Mouse (Mus musculus): Measurements from ENCODE around the gene Bcan.

Gene Bcan

DNA sequence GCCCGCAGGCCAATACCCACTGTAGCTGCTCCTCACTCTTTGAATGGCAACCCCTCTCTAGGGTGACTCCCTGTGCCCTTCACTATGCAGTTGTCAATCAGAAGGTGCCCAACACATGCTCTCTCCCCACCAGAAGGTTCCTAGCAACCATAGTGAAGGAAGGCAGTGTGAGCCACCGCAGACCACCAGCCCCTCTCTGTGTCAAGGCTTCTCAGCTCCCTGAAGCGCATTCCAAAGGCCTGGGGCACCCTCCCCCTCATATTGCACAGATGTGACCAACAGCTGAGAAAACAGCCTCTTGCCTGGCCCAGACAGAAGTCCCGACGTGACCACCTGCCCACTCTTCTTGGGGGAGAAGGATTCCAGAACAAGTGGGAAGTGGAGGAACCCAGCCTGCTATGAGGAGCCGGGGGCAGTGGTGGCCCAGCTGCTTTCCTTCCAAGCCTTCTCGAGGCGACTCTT, 27.8 kb downstream of the Bcan start:
- DNase-seq (ENCODE audit: low read depth, low spot score): no peak

DNA sequence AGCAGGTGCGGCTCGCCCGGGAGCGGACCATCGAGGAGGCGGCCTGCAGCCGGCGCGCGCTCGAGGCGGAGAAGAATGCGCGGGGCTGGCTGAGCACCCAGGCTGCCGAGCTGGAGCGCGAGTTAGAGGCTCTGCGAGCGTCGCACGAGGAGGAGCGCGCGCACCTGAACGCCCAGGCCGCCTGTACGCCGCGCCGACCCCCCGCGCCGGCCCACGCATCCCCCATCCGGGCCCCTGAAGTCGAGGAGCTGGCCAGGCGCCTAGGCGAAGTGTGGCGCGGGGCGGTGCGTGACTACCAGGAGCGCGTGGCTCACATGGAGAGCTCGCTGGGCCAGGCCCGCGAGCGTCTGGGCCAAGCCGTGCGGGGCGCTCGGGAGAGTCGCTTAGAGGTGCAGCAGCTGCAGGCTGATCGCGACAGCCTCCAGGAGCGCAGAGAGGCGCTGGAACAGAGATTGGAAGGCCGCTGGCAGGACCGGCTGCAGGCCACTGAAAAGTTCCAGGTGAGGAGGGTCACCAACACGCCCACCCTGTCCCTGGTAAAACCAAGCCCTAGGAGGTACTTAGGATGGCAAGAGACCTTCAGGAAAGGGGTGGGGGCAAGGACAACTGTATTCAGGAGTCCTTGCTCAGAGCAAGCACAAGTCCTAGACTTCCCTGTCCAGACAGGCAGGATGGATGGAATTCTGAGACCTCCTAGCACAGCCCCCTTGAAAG, 28.4 kb downstream of the Bcan start:
- no peak for DNase-seq (ENCODE audit: low read depth, low spot score)

DNA sequence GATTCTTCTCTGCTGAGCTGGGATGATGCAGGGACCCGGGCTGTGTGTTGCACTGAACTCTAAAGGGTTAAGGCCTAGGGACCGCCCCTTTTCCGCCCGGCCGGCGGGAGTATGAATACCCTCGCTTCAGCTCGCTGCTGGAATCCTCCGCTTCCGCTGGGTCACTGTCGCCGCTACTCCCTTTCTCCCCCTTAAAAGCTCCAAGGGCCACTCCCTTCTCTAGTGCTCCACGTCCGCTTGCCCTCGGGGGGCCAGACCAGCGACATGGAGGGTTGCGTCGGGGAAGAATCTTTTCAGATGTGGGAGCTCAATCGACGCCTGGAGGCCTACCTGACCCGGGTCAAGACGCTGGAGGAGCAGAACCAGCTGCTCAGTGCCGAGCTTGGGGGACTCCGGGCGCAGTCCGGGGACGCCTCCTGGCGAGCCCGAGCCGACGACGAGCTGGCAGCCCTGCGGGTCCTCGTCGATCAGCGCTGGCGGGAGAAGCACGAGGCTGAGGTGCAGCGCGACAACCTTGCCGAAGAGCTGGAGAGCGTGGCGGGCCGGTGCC, 29.0 kb downstream of the Bcan start, which contains the start of gene Nes:
Gene Nes, plus strand, starts transcription at position 140 of the 550 bp plus-strand sequence.
- no peak for DNase-seq (ENCODE audit: low read depth, low spot score)

GRCm38 (mm10) chr3:87970184-87970938, 29.7 kb downstream of the Bcan start:
- DNase-seq (ENCODE audit: low read depth, low spot score): peak; percentile 69

- peak; percentile 78 for DNase-seq (ENCODE audit: low read depth, low spot score)
Measured at GRCm38 (mm10) chr3:87960586-87961191, 39.3 kb downstream of the Bcan start.

- DNase-seq (ENCODE audit: low read depth, low spot score): no peak
Measured at GRCm38 (mm10) chr3:87960191-87960585, 39.8 kb downstream of the Bcan start.

DNA sequence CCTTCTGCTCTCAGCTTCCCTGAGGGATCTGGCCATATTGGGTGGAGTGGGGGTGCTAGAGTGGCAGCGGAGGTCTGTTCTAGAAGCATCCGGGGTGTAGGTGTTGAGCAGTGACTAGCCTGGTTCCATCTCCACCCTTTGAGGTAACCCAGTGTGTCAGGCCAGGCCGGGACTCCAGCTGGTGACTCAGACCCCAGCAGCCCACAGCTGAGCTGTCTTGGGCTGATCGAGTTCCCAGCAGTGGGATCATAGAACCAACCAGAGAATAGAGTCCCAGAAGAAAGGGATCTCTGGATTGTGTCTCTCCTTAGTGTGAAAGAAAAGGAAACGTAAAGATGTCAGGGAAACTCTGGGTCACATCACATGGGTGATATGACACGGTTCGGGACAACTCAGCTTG, 40.7 kb downstream of the Bcan start:
- DNase-seq (ENCODE audit: low read depth, low spot score): no peak

DNA sequence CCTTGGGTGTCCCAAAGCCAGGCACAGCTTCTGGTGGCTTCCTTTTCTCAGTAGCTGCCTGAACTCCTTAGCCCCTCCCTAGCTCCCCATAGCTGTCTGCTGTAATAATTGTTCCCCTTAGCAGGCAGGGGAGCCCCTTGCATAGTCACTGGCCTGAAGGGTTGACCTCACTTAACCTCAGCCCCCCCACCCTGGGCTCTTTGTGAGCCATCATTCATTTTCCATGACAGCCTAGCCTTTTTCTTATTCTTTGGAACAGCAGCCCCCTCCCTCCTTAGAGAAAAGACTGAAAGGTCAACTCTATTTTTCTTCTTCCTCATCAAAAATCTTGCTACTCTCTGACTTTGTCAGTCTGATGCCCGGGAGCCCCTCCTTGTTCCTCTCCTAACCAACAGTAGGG, 41.1 kb downstream of the Bcan start:
- no peak for DNase-seq (ENCODE audit: low read depth, low spot score)

GRCm38 (mm10) chr3:87958476-87958875, 41.6 kb downstream of the Bcan start:
- DNase-seq (ENCODE audit: low read depth, low spot score): no peak

- DNase-seq (ENCODE audit: low read depth, low spot score): no peak
Measured at GRCm38 (mm10) chr3:87958056-87958455, 42.0 kb downstream of the Bcan start.

- no peak for DNase-seq (ENCODE audit: low read depth, low spot score)
Measured at GRCm38 (mm10) chr3:87952440-87952839, 47.6 kb downstream of the Bcan start.

DNA sequence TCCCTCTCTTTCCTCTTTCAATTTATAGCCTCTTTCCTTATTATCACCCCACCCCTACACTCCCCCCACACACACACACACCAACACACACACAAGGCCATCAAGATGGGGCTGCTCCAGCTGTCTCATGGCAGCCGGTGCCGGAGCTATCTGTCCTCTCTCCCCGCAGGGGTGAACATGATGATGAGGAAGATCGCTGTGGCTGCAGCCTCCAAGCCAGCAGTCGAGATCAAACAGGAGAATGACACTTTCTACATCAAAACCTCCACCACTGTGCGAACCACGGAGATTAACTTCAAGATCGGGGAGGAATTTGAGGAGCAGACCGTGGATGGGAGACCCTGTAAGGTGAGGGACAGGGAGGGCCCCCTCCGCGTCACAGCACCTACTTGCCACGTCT, 48.1 kb downstream of the Bcan start:
- no peak for DNase-seq (ENCODE audit: low read depth, low spot score)

DNA sequence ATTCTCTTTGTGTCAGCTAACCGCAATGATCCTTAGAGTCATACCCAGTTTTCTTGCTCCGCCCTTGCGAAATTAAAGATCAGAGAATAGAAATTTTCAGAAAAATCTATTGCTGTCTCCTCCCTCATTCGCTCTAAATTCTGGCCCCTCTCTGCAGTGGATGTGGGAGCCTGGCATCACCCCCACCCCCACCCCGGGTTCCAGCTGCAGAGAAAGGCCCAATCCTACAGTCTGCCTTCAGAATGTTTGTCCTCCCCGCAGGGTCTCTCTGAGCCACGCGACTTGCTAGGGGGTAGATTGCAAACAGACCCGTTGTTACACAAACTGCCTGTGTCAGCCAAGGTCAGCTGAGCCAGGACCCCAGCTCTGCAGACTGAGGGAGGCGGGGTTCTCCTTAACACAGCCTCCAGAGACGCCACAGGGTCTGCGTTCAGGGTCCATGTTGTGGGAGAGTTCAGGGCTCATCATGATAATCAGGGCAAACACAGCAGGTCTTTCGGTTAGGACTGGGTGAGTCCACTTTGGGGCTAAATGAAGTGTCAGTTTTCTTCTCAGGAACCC, 50.0 kb downstream of the Bcan start:
- DNase-seq (ENCODE audit: low read depth, low spot score): no peak

- no peak for DNase-seq (ENCODE audit: low read depth, low spot score)
Measured at GRCm38 (mm10) chr3:87949266-87949954, 50.6 kb downstream of the Bcan start.

DNA sequence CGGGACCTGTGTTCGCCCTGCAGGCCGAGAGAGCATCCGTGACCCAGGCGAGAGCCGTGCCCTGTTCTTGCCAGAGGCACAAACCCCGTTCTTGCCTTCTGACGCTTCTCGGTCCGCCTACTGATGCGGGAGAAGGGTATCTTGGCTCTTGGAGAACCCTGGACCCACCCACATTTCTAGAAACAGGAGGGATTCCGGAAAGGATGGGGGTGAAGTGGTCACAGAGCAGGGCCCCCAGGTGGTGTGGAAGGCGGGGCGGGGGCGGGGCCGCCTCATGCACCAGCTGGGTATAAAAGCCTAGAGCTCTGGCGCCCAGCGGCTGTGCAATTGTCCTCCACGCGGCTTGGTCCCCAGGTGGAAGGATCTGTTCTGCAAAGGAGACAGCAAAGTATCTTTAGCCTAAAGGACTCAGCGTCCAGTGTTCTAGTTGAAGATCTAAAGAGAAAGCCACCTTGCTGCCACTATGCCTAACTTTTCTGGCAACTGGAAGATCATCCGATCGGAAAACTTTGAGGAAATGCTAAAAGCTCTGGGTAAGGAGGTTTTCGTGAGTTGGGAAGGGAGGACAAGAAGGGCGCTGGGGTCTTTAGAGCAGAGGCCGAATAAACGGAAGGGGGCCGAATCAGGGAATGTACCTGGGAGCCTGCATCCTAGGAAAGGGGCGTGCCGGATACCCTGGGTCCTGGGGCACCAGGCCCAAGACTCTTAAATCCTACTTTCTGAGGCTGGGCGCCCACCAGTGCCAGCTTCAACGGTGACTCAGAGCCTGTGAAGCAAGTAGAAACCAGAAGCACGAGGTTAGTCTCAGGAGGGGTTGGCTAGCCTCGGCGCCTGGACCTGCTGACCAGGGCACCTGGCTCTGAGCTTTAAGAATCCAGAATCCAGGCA, 51.4 kb downstream of the Bcan start, which contains the start of gene Crabp2:
Gene Crabp2, plus strand, starts transcription at position 289 of the 888 bp plus-strand sequence.
- peak; percentile 48 for DNase-seq (ENCODE audit: low read depth, low spot score)

DNA sequence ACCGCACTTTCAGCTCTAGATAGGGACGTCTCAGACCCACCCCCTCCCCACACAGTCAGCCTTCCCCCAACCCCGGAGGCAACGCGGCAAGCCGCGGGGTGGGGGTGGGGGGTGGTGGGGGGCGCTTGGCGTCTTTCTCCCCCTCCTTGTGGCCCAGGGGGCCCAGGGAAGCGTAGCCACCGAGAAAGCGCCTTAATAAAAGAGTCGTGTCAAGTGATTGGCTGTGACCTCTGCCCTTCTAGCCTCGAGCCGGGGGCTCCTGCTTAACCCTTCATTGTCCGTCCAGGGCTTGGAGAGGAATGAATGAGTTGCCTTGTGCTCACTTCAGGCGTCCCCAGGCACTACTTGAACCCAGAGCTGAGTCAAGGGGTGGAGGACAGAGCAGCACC, 52.2 kb downstream of the Bcan start:
- no peak for DNase-seq (ENCODE audit: low read depth, low spot score)

GRCm38 (mm10) chr3:87947056-87947810, 52.8 kb downstream of the Bcan start:
- peak; percentile 19 for DNase-seq (ENCODE audit: low read depth, low spot score)

- no peak for DNase-seq (ENCODE audit: low read depth, low spot score)
Measured at GRCm38 (mm10) chr3:87946541-87946860, 53.5 kb downstream of the Bcan start.

DNA sequence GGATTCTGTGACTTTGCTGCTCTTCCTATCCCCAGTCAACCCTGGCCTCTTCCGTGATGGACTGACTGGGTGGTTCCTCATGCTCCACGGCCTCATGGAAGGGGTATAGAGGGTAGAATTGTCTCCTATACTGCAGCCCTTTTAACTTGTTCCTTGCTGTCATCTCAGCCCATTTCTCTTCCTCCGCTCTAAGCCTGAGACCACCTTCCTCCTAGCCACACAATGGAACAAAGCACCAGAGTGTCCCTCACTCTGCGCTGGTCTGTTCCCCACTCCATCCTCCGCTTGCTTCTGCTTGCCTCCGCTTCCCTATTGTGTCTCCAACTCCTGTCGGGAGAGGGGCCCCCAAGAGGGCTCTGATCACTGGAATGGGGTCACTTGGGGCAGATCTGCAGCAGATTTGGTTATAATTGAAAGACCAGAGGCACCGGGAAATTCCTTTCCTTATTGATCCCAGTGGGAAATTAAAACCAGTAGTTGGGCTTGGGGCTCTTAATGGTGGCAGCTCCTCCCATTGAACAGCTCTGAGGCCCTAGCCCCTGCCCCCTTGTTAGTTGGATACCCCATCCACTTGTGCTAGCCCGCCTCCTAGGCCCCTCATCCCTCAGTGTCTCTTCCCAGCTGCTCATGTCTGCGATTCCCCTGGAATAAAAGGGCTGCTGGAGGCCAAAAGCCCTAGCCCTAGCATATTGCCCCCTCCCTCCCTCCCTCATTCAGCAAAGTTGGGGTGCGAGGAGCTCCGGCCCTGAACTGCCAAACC, 54.1 kb downstream of the Bcan start:
- no peak for DNase-seq (ENCODE audit: low read depth, low spot score)
